Mouse (Mus musculus): ENCODE measurements around the gene Ucma.

Ucma gene

GRCm38 (mm10) chr2:5001266-5001665 is 25.3 kb downstream of the Ucma start:
- DNase-seq (ENCODE audit: low read depth, low spot score) = no peak

- DNase-seq (ENCODE audit: low read depth, low spot score) = peak; percentile 85
Observed at GRCm38 (mm10) chr2:5007107-5007506, 31.2 kb downstream of the Ucma start.

GRCm38 (mm10) chr2:5011898-5012490 is 36.1 kb downstream of the Ucma start:
- peak; percentile 50 for DNase-seq (ENCODE audit: low read depth, low spot score)

DNA sequence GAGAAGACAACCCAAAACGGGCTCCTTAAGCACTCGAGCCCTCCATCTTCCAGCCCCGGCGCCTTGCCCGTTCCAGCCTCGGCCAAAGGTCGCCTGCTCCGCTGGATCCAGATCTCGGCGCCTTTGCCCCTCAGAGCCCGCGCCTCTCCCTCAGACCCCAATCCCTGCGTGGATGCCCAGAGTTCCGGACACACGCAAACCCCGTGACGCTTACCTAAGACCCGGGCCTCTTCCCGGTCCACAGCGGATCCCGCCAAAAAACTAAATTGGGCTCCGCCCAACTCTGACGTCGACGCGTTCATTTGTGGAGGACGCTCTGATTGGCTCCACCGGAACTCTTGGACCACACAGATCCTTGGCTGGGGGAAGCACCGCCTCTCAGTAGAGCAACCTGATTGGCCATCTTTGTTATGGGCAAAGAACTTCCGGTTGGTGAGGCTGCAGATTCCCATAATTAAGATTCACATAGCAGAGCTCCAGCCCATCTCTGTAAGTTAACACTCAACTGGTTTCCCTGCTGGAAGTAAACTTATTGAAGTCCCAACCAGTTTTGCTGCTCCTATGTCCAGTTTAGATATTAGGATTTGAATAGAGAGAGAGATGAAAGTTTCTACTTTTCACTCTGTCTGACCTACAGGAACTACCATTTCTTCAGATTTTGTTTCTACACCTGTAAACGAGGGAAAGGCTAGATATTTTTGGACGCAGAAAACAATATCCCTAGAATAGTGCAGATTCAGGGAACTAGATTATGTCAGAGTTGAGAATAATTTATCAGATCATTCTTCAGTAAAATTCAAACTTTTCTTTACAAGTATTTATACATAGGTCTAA is 36.8 kb downstream of the Ucma start, which contains the start of gene Mcm10:
Gene Mcm10 (minus strand): TSS at position 301 of the 834 bp plus-strand sequence.
- peak; percentile 98 for DNase-seq (ENCODE audit: low read depth, low spot score)

GRCm38 (mm10) chr2:5014616-5015015 is 38.7 kb downstream of the Ucma start:
- DNase-seq (ENCODE audit: low read depth, low spot score) = peak; percentile 75

DNA sequence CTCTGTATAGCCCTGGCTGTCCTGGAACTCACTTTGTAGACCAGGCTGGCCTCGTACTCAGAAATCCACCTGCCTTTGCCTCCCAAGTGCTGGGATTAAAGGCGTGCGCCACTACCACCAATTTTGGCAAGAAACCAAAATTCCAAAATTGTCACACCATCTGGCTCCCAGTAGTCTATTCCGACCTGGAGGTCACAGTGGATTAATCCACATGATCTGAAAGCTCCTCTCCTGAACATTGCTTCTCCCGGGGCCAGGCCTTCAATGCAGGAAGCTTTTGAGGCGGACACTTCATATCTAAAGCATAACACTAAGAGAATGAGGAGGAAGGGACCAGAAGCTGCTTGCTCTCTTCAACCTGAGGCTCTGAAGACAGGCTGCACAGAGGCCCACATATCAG is 39.6 kb downstream of the Ucma start:
- no peak for DNase-seq (ENCODE audit: low read depth, low spot score)

GRCm38 (mm10) chr2:5016922-5017321 is 41.0 kb downstream of the Ucma start:
- DNase-seq (ENCODE audit: low read depth, low spot score) = no peak

DNA sequence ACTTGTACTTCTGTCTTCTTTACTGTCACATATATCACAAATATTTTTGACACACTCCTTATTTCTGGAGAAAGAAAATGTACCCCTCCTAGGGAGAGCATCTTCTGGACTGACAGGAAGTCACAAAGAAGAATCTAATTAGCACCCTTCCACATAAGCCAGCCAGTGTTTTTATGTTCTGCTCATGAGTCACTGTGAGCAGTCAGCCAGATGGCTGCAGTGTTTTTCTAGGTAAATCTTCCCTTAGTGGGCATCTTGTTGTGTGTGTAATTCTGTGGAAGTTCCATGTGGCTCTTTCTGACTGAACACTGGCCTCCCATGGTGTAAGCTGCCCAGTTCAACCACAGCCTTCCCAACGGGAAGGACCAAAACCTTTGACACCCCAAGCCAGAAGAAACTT is 43.8 kb downstream of the Ucma start:
- DNase-seq (ENCODE audit: low read depth, low spot score) = no peak

DNA sequence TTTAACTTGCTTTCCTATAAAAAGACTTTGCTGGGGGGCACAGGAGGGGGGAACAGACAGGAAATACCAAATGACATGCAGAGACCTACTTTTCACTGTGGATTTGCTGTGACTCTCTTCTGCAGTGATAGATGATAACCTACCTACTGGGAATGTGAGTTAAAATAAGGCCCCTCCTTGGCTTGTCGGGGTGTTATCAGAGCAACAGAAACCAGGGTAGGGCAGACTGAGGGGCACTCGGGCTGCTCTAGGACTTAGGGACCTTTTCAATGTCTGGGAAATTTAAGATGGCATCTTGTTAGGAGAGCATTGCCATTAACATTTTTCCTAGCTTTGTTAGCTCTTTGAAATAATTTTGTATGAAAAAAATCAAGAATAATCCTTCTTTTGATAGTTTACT is 47.4 kb downstream of the Ucma start:
- DNase-seq (ENCODE audit: low read depth, low spot score) = no peak

DNA sequence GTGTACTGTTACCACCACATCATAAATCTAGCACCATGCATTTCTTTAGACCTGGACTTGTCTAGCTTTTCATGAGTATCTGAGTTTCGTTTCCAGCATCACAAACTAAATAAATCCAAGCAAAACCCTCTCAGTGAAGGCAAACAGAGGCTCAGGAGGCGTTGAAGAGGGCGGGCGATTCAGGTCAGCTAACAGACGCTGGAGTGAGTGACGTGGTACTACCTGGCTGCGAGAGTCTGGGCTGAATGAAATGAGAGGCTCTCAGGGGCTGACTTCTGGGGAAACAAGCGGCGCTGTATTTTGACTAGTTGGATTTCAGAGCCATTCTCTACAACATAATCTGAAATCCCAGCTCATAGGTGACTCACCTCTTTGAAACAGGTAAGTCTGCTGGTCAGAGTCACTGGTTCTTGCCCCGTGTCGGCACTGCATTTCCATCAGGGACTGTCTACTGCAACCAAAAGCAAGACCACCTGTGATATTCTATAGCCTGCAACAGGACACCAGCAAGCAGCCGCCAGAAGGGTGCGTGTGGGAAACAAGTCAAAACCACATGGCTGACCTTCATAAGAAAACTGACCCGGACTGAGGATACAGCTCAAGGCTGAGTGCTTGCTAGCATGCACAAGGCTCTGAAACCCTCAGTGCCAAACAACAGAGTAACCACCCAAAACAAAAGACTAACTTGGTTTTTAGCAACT is 47.9 kb downstream of the Ucma start:
- DNase-seq (ENCODE audit: low read depth, low spot score) = no peak

- peak; percentile 69 for DNase-seq (ENCODE audit: low read depth, low spot score)
Observed at GRCm38 (mm10) chr2:5025162-5025733, 49.3 kb downstream of the Ucma start.

GRCm38 (mm10) chr2:5027057-5027456 is 51.1 kb downstream of the Ucma start:
- DNase-seq (ENCODE audit: low read depth, low spot score) = no peak

DNA sequence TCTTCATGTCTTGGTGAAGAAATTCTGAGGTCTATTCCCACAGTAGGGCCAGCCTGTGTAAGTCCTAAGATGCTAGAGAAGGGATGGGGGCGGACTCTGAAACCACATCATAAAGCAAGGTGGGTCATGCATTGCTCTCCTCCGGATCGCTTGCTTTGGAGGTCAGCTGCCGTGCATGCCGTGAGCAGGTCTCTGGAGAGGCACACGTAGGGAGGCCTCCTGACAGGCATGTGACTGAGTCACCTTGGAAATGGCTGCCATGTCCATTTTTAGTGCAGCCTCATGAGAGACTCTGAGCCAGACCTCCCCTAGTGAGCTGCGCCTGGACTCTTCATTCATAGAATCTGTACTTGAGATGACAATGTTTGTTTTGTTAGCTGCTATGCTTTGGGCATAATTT is 52.1 kb downstream of the Ucma start:
- DNase-seq (ENCODE audit: low read depth, low spot score) = no peak

- DNase-seq (ENCODE audit: low read depth, low spot score) = no peak
Observed at GRCm38 (mm10) chr2:5029808-5030207, 53.9 kb downstream of the Ucma start.

DNA sequence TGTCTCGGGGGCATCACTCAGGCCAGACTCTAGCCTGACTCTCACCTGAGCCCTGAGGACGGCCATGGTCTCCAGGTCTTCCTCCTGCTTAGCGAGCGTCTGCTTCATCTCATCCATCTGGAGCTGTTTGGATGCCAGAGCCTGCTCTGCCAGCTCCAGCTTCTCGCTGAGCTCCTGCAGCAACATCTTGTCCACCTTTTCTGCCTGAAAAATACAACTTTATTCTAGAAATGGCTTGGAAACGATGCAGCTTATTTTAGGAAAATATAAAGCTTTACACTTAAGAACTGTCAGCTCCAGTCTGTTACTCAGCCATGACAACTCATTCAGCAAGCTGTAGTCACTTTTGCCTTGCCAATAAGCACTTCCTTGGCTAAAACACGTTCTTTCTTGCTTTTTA is 55.3 kb downstream of the Ucma start:
- no peak for DNase-seq (ENCODE audit: low read depth, low spot score)

DNA sequence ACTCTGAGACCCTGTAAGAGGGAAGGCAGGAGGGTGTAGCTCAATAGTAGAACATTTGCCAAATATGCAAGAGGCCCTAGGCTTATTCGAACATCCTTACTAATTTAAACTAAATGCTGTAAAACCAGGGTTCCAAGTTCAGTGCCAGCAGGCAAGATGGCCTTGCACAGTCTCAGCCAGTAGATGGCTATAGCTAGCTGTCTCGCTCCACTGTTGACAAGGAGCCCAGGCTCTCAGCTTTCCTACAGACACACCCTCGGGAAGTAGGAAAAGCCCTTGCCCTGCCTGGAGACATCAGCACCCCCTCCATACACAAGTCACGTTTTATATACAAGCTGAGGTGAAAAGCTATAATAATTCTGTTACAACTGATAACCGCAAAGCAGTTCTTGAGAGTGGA is 56.7 kb downstream of the Ucma start:
- no peak for DNase-seq (ENCODE audit: low read depth, low spot score)

GRCm38 (mm10) chr2:5033546-5034420 is 57.9 kb downstream of the Ucma start:
- DNase-seq (ENCODE audit: low read depth, low spot score) = peak; percentile 81

DNA sequence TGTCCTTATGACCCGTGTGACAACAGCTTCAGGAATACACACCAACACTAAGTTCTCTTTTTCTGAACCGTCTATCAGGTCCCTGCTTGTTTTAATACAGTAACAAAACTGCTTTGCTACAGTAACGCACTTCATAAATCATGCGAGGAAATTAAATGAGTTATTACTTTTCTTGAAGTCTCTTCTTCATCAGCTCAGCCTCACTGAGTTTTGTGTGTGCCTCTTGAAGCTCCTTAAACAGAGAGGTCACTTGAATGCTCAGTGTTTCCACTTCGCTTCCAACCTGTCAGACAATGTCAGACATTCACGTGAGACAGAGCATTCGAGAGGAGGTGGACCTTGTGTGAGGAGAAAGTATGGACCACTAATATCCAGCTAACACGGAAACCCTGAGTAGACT is 58.9 kb downstream of the Ucma start:
- peak; percentile 82 for DNase-seq (ENCODE audit: low read depth, low spot score)

- peak; percentile 82 for DNase-seq (ENCODE audit: low read depth, low spot score)
Observed at GRCm38 (mm10) chr2:5035241-5035640, 59.3 kb downstream of the Ucma start.

Data from A20 (cell line).